Mouse (Mus musculus): ENCODE data around the gene Olfr1311. TPM values are rescaled to one million over a fixed set of nuclear protein-coding genes. Genes with fewer than 3 reads are reported as not detected.
"Not testable (repeated sequence)": the region's sequence is repeated elsewhere in the genome, so short reads cannot be mapped to it uniquely, and the experiment has no call there.

Gene Olfr1311
- not detected in 2 replicates for polyA plus RNA-seq (2015; fragmentation: Nextera tagmentation; extraction: Ambion mirVana)

- 61% methylated on average over 2 of the region's 2 CpGs for WGBS (ENCODE audit: insufficient replicate concordance)
- Histone ChIP-seq H3K4me1 (replicated peaks) (no peaks in the 10 kb centered on the region), H3K4me2 (no peak within 1 kb of the TSS), H3K36me3 (no peaks in the 10 kb centered on the region), H3K9ac (no peak within 1 kb of the TSS), H3K27ac (no peak within 1 kb of the TSS), H3K9me3 (replicated peaks) (no peaks in the 10 kb centered on the region), H3K27me3 (no peaks in the 10 kb centered on the region), H3K4me3 (replicated peaks) (no peak within 1 kb of the TSS)
- ATAC-seq (ENCODE audit: low read depth) (no peak), DNase-seq (no peak)
These were observed at the start of gene Olfr1311 for GRCm38 (mm10) chr2:112024312-112024711. Olfr1311 (minus strand) TSS chr2:112024412.

- Histone ChIP-seq H3K27me3 (no peaks in the 10 kb centered on the region), H3K27ac (no peak within 1 kb of the TSS), H3K4me3 (replicated peaks) (no peak within 1 kb of the TSS), H3K9ac (no peak within 1 kb of the TSS), H3K9me3 (replicated peaks) (no peaks in the 10 kb centered on the region), H3K36me3 (no peaks in the 10 kb centered on the region), H3K4me2 (no peak within 1 kb of the TSS), H3K4me1 (replicated peaks) (no peaks in the 10 kb centered on the region)
- 15% methylated on average over 1 of the region's 1 CpGs for WGBS (ENCODE audit: insufficient replicate concordance)
- no peak for DNase-seq
- no peak for ATAC-seq (ENCODE audit: low read depth)
These were observed 25.9 kb upstream of the Olfr1311 start, which contains the start of gene Olfr1312 for GRCm38 (mm10) chr2:112050138-112050537. Olfr1312 (minus strand) TSS chr2:112050238.

- H3K9me3 ChIP-seq (replicated peaks); H3K27me3 ChIP-seq; H3K4me3 ChIP-seq (replicated peaks); ATAC-seq (ENCODE audit: low read depth); DNase-seq; H3K9ac ChIP-seq; H3K36me3 ChIP-seq; H3K4me1 ChIP-seq (replicated peaks); H3K4me2 ChIP-seq; H3K27ac ChIP-seq: not testable (repeated sequence)
- 39% methylated on average over 6 of the region's 6 CpGs for WGBS (ENCODE audit: insufficient replicate concordance)
These were observed 2.8 kb upstream of the Olfr1311 start for GRCm38 (mm10) chr2:112026971-112027370.

- H3K27ac ChIP-seq: no peak overlapping the region
- DNase-seq: no peak
- no peak overlapping the region for H3K4me2 ChIP-seq
- no peaks in the 10 kb centered on the region for H3K27me3 ChIP-seq
- no peaks in the 10 kb centered on the region for H3K4me1 ChIP-seq (replicated peaks)
- H3K4me3 ChIP-seq (replicated peaks): no peak overlapping the region
- ATAC-seq (ENCODE audit: low read depth): no peak
- no peak overlapping the region for H3K9ac ChIP-seq
- no peaks in the 10 kb centered on the region for H3K9me3 ChIP-seq (replicated peaks)
- H3K36me3 ChIP-seq: no peaks in the 10 kb centered on the region
- WGBS (ENCODE audit: insufficient replicate concordance): 64% methylated on average over 3 of the region's 3 CpGs
These were observed 9.3 kb downstream of the Olfr1311 start for GRCm38 (mm10) chr2:112014900-112015299.

GRCm38 (mm10) chr2:112012608-112013007, 11.6 kb downstream of the Olfr1311 start, which contains the start of gene Olfr1310:
Olfr1310 (minus strand) TSS chr2:112012708.
- Histone ChIP-seq H3K9ac (no peak within 1 kb of the TSS), H3K27ac (no peak within 1 kb of the TSS), H3K9me3 (replicated peaks) (no peaks in the 10 kb centered on the region), H3K4me2 (no peak within 1 kb of the TSS), H3K4me1 (replicated peaks) (no peaks in the 10 kb centered on the region), H3K36me3 (no peaks in the 10 kb centered on the region), H3K4me3 (replicated peaks) (no peak within 1 kb of the TSS), H3K27me3 (no peaks in the 10 kb centered on the region)
- DNase-seq: no peak
- ATAC-seq (ENCODE audit: low read depth): no peak

GRCm38 (mm10) chr2:111990181-111990580, 34.0 kb downstream of the Olfr1311 start, which contains the start of gene Olfr1309:
Olfr1309 (minus strand) TSS chr2:111990281.
- Histone ChIP-seq H3K4me1 (replicated peaks) (no peaks in the 10 kb centered on the region), H3K4me3 (replicated peaks) (no peak within 1 kb of the TSS), H3K4me2 (no peak within 1 kb of the TSS), H3K27ac (no peak within 1 kb of the TSS), H3K36me3 (no peaks in the 10 kb centered on the region), H3K9me3 (replicated peaks) (no peaks in the 10 kb centered on the region), H3K9ac (no peak within 1 kb of the TSS), H3K27me3 (no peaks in the 10 kb centered on the region)
- WGBS (ENCODE audit: insufficient replicate concordance): 27% methylated on average over 1 of the region's 1 CpGs
- ATAC-seq (ENCODE audit: low read depth): no peak
- DNase-seq: no peak

Other genes starting within 250 kb of the Olfr1311 start
- not detected in 2 replicates for gene Olfr1302, start 247.0 kb downstream of the Olfr1311 start, polyA plus RNA-seq (2015; fragmentation: Nextera tagmentation; extraction: Ambion mirVana)
- not detected in 2 replicates for gene Olfr1303, start 204.1 kb downstream of the Olfr1311 start, polyA plus RNA-seq (2015; fragmentation: Nextera tagmentation; extraction: Ambion mirVana)
- not detected in 2 replicates for gene Olfr1305, start 147.3 kb downstream of the Olfr1311 start, polyA plus RNA-seq (2015; fragmentation: Nextera tagmentation; extraction: Ambion mirVana)
- gene Olfr1306, start 108.1 kb downstream of the Olfr1311 start, polyA plus RNA-seq (2015; fragmentation: Nextera tagmentation; extraction: Ambion mirVana): not detected in 2 replicates
- gene Olfr1307, start 75.0 kb downstream of the Olfr1311 start, polyA plus RNA-seq (2015; fragmentation: Nextera tagmentation; extraction: Ambion mirVana): not detected in 2 replicates
- gene Olfr1308, start 59.5 kb downstream of the Olfr1311 start, polyA plus RNA-seq (2015; fragmentation: Nextera tagmentation; extraction: Ambion mirVana): not detected in 2 replicates
- not detected in 2 replicates for gene Olfr1309, start 34.1 kb downstream of the Olfr1311 start, polyA plus RNA-seq (2015; fragmentation: Nextera tagmentation; extraction: Ambion mirVana)
- gene Olfr1310, start 11.7 kb downstream of the Olfr1311 start, polyA plus RNA-seq (2015; fragmentation: Nextera tagmentation; extraction: Ambion mirVana): not detected in 2 replicates
- gene Olfr1312, start 25.8 kb upstream of the Olfr1311 start, polyA plus RNA-seq (2015; fragmentation: Nextera tagmentation; extraction: Ambion mirVana): not detected in 2 replicates
- not detected in 2 replicates for gene Olfr1313, start 53.4 kb upstream of the Olfr1311 start, polyA plus RNA-seq (2015; fragmentation: Nextera tagmentation; extraction: Ambion mirVana)
- not detected in 2 replicates for gene Olfr1314, start 72.4 kb upstream of the Olfr1311 start, polyA plus RNA-seq (2015; fragmentation: Nextera tagmentation; extraction: Ambion mirVana)
- gene Olfr1315-ps1, start 91.0 kb upstream of the Olfr1311 start, polyA plus RNA-seq (2015; fragmentation: Nextera tagmentation; extraction: Ambion mirVana): not detected in 2 replicates
- not detected in 2 replicates for gene Olfr1316, start 110.6 kb upstream of the Olfr1311 start, polyA plus RNA-seq (2015; fragmentation: Nextera tagmentation; extraction: Ambion mirVana)
- not detected in 2 replicates for gene Olfr1317, start 115.9 kb upstream of the Olfr1311 start, polyA plus RNA-seq (2015; fragmentation: Nextera tagmentation; extraction: Ambion mirVana)
- not detected in 2 replicates for gene Olfr1318, start 129.8 kb upstream of the Olfr1311 start, polyA plus RNA-seq (2015; fragmentation: Nextera tagmentation; extraction: Ambion mirVana)
- gene Lpcat4, start 215.1 kb upstream of the Olfr1311 start, polyA plus RNA-seq (2015; fragmentation: Nextera tagmentation; extraction: Ambion mirVana): 2.7 and 2.8 TPM in 2 replicates
- not detected in 2 replicates for gene Nutm1, start 234.9 kb upstream of the Olfr1311 start, polyA plus RNA-seq (2015; fragmentation: Nextera tagmentation; extraction: Ambion mirVana)
- gene Nop10, start 237.5 kb upstream of the Olfr1311 start, polyA plus RNA-seq (2015; fragmentation: Nextera tagmentation; extraction: Ambion mirVana): 199 and 208 TPM in 2 replicates
- gene Slc12a6, start 241.4 kb upstream of the Olfr1311 start, polyA plus RNA-seq (2015; fragmentation: Nextera tagmentation; extraction: Ambion mirVana): 3.6 and 3.9 TPM in 2 replicates
- not detected in 2 replicates for gene Gm21985, start 241.9 kb upstream of the Olfr1311 start, polyA plus RNA-seq (2015; fragmentation: Nextera tagmentation; extraction: Ambion mirVana)

Measured in liver, embryonic 13.5 days (tissue).